Mouse (Mus musculus): Measurements from ENCODE around the gene 4930432K21Rik. TPM values are rescaled to one million over a fixed set of nuclear protein-coding genes. Genes with fewer than 3 reads are reported as not detected.
A peak's percentile ranks its signal among the peaks of the same experiment; 100 is the strongest.

The 4930432K21Rik gene
- polyA plus RNA-seq, 1 experiment: 0.63 TPM

- Histone ChIP-seq H3K27ac (ENCODE audit: insufficient read depth, low read depth, low read length) (no peak overlapping the region), H3K4me3 (ENCODE audit: insufficient read depth, low read depth, low read length) (no peak overlapping the region), H3K27me3 (replicated peaks; ENCODE audit: control insufficient read depth, insufficient read depth, low read length) (no peaks in the 10 kb centered on the region), H3K36me3 (ENCODE audit: control insufficient read depth, insufficient read depth, low read length) (no peaks in the 10 kb centered on the region), H3K4me1 (ENCODE audit: control insufficient read depth, insufficient read depth, low read length) (no peaks in the 10 kb centered on the region)
- WGBS: 80% methylated on average over 8 of the region's 8 CpGs
- no peak for DNase-seq
- TF ChIP-seq CTCF (conservative IDR thresholded peaks at IDR 0.05; ENCODE audit: insufficient read depth, insufficient read length, low read depth, low read length) (no peak), POLR2A (IDR thresholded peaks at IDR 0.05; ENCODE audit: low read depth, low read length) (no peak)
Observed at GRCm38 (mm10) chr8:84178592-84178991, 30.8 kb downstream of the 4930432K21Rik start.

- no peak for DNase-seq
- H3K27me3 ChIP-seq (replicated peaks; ENCODE audit: control insufficient read depth, insufficient read depth, low read length): no peaks in the 10 kb centered on the region
- H3K4me3 ChIP-seq (ENCODE audit: insufficient read depth, low read depth, low read length): no peak overlapping the region
- no peaks in the 10 kb centered on the region for H3K36me3 ChIP-seq (ENCODE audit: control insufficient read depth, insufficient read depth, low read length)
- TF ChIP-seq CTCF (conservative IDR thresholded peaks at IDR 0.05; ENCODE audit: insufficient read depth, insufficient read length, low read depth, low read length) (no peak), POLR2A (IDR thresholded peaks at IDR 0.05; ENCODE audit: low read depth, low read length) (no peak)
- WGBS: 65% methylated on average over 4 of the region's 4 CpGs
- no peaks in the 10 kb centered on the region; the same call in 1 of the 2 replicates for H3K4me1 ChIP-seq (ENCODE audit: control insufficient read depth, insufficient read depth, low read length)
- H3K27ac ChIP-seq (ENCODE audit: insufficient read depth, low read depth, low read length): no peak overlapping the region
Observed at GRCm38 (mm10) chr8:84179946-84180345, 32.1 kb downstream of the 4930432K21Rik start.

GRCm38 (mm10) chr8:84180530-84181190, 32.8 kb downstream of the 4930432K21Rik start:
- Histone ChIP-seq H3K27me3 (replicated peaks; ENCODE audit: control insufficient read depth, insufficient read depth, low read length) (no peaks in the 10 kb centered on the region), H3K36me3 (ENCODE audit: control insufficient read depth, insufficient read depth, low read length) (no peaks in the 10 kb centered on the region), H3K4me3 (ENCODE audit: insufficient read depth, low read depth, low read length) (no peak overlapping the region), H3K27ac (ENCODE audit: insufficient read depth, low read depth, low read length) (no peak overlapping the region), H3K4me1 (ENCODE audit: control insufficient read depth, insufficient read depth, low read length) (no peaks in the 10 kb centered on the region; the same call in 1 of the 2 replicates)
- 15% methylated on average over 16 of the region's 16 CpGs for WGBS
- TF ChIP-seq CTCF (conservative IDR thresholded peaks at IDR 0.05; ENCODE audit: insufficient read depth, insufficient read length, low read depth, low read length) (no peak), POLR2A (IDR thresholded peaks at IDR 0.05; ENCODE audit: low read depth, low read length) (no peak)
- peak; percentile 20 for DNase-seq

- TF ChIP-seq CTCF (conservative IDR thresholded peaks at IDR 0.05; ENCODE audit: insufficient read depth, insufficient read length, low read depth, low read length) (no peak), POLR2A (IDR thresholded peaks at IDR 0.05; ENCODE audit: low read depth, low read length) (no peak)
- 68% methylated on average over 4 of the region's 4 CpGs for WGBS
- Histone ChIP-seq H3K27ac (ENCODE audit: insufficient read depth, low read depth, low read length) (no peak overlapping the region), H3K36me3 (ENCODE audit: control insufficient read depth, insufficient read depth, low read length) (no peaks in the 10 kb centered on the region), H3K4me1 (ENCODE audit: control insufficient read depth, insufficient read depth, low read length) (no peaks in the 10 kb centered on the region; the same call in 1 of the 2 replicates), H3K27me3 (replicated peaks; ENCODE audit: control insufficient read depth, insufficient read depth, low read length) (no peaks in the 10 kb centered on the region), H3K4me3 (ENCODE audit: insufficient read depth, low read depth, low read length) (no peak overlapping the region)
- DNase-seq: no peak
Observed at GRCm38 (mm10) chr8:84182833-84183232, 35.0 kb downstream of the 4930432K21Rik start.

GRCm38 (mm10) chr8:84183261-84184084, 35.6 kb downstream of the 4930432K21Rik start:
- DNase-seq: no peak
- no peaks in the 10 kb centered on the region for H3K36me3 ChIP-seq (ENCODE audit: control insufficient read depth, insufficient read depth, low read length)
- no peak for TF ChIP-seq POLR2A (IDR thresholded peaks at IDR 0.05; ENCODE audit: low read depth, low read length)
- TF ChIP-seq CTCF (conservative IDR thresholded peaks at IDR 0.05; ENCODE audit: insufficient read depth, insufficient read length, low read depth, low read length): no peak
- peak overlapping the region; percentile 58 for H3K4me3 ChIP-seq (ENCODE audit: insufficient read depth, low read depth, low read length)
- 2% methylated on average over 77 of the region's 87 CpGs for WGBS
- H3K27me3 ChIP-seq (replicated peaks; ENCODE audit: control insufficient read depth, insufficient read depth, low read length): no peaks in the 10 kb centered on the region
- H3K4me1 ChIP-seq (ENCODE audit: control insufficient read depth, insufficient read depth, low read length): no peaks in the 10 kb centered on the region; the same call in 1 of the 2 replicates
- H3K27ac ChIP-seq (ENCODE audit: insufficient read depth, low read depth, low read length): no peak overlapping the region

GRCm38 (mm10) chr8:84184085-84185043, 36.5 kb downstream of the 4930432K21Rik start:
- no peak for TF ChIP-seq POLR2A (IDR thresholded peaks at IDR 0.05; ENCODE audit: low read depth, low read length)
- no peak for TF ChIP-seq CTCF (conservative IDR thresholded peaks at IDR 0.05; ENCODE audit: insufficient read depth, insufficient read length, low read depth, low read length)
- Histone ChIP-seq H3K4me1 (ENCODE audit: control insufficient read depth, insufficient read depth, low read length) (no peaks in the 10 kb centered on the region; the same call in 1 of the 2 replicates), H3K4me3 (ENCODE audit: insufficient read depth, low read depth, low read length) (peak overlapping the region; percentile 58), H3K27me3 (replicated peaks; ENCODE audit: control insufficient read depth, insufficient read depth, low read length) (no peaks in the 10 kb centered on the region), H3K27ac (ENCODE audit: insufficient read depth, low read depth, low read length) (no peak overlapping the region), H3K36me3 (ENCODE audit: control insufficient read depth, insufficient read depth, low read length) (no peaks in the 10 kb centered on the region)
- no peak for DNase-seq
- 24% methylated on average over 21 of the region's 21 CpGs for WGBS
